In the genomic region with DNA sequence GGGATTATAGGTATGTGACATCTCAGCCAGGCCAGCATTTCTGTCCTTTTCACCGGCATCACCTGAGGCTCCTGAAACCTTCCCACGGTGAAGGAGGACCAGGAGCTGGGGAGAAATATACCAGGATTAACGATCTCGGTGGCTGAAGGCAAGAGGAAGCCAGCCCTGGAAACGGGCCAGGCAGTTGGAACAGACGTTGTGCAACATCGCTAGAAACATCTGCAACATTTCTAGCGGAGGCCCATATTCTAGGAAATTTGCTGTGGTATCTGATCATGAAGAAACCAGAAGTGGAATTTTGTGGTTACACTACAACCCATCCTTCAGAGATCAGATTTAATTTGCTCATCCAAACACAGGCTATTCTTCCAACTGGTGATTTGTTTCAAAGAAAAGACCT, we compare ENCODE assay signal across 7 mouse cellular contexts. TPM values are rescaled to one million over a fixed set of nuclear protein-coding genes. Genes with fewer than 3 reads are reported as not detected.
DNase-seq lines count a peak whose midpoint lies in the region.

No protein-coding gene starts in this region.

- DNase-seq in thymus, postnatal 0 days (ENCODE audit: low spot score) = peak; percentile 23
- DNase-seq in thymus, postnatal 25 days = no peak
- peak; percentile 63 for DNase-seq in c-Kit-positive CD71-positive TER-119-negative erythroid progenitor cells, embryonic 14.5 days (ENCODE audit: low read depth)
- peak; percentile 69 for DNase-seq in heart, postnatal 4 days
- DNase-seq in lung, postnatal 14 days = peak; percentile 87
- DNase-seq in T-cell, adult 2 months (ENCODE audit: low spot score) = no peak
- DNase-seq in cerebellum, adult 11 months = no peak

RNA-seq across cellular contexts. Expression of gene Uck2, which starts 38.1 kb away (rescaled TPM):
- polyA plus RNA-seq in thymus, postnatal 0 days (2015; fragmentation: Nextera tagmentation; extraction: Ambion mirVana) = 165 and 193 TPM in 2 replicates
- 10 to 100 TPM; 55.0 to 55.7 TPM for total RNA-seq in heart, postnatal 4 days (2021)

Comparison
In these comparisons a context has a peak if more than half of its experiments do, and no peak if none do; other contexts are left out.
1. DNase-seq: peak in thymus, postnatal 0 days (single experiment), c-Kit-positive CD71-positive TER-119-negative erythroid progenitor cells, embryonic 14.5 days (single experiment), heart, postnatal 4 days (single experiment) and lung, postnatal 14 days (single experiment); none in thymus, postnatal 25 days (single experiment), T-cell, adult 2 months (single experiment) and cerebellum, adult 11 months (single experiment).